8 mouse cellular contexts compared by ENCODE assay signal in the genomic region with DNA sequence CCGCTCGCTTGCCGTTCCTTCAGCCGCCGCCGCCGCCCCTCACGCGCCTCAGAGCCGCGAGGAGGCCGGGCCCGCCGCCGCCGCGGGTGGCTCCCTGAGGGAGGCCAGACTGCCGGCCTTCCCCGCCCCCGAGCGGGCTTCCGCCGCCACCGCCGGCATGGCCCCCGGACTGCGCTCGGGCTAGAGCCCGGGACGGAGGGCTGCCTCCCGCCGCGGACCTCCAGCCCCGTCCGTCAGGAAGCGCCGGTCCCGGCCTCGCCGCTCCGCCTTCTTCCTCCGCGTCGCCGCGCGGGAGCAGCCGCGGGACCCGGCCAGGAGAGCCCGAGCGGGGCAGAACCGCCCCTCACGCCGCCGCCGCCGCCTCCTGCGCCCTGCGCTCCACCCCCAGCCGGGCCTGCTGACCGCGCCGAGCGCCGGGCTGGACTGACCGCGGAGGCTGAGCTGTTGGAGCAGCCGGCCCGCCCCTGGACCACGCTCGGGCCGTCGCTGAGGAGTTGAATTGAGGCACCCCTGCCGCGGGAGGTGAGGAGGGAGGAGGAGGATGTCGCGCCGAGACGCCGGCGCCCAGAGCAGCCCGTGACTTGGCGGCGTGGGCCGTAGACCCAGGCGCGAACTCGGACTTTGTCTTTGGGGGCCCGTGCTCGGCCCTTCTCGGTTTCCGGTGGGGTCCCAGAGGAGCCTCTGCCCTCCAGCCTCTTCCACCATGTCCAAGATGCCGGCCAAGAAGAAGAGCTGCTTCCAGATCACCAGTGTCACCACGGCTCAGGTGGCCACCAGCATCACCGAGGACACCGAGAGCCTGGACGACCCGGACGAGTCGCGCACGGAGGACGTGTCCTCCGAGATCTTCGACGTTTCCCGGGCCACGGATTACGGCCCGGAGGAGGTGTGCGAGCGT. TPM values are rescaled to one million over a fixed set of nuclear protein-coding genes. Genes with fewer than 3 reads are reported as not detected.
DNase-seq lines count a peak whose midpoint lies in the region; ATAC-seq lines count a peak whose summit lies in the region.

No protein-coding gene starts in this region.

- intact Hi-C loops in left cerebral cortex, postnatal 25 days (cut with DNase I), result loop anchor here (2.0 to 5.0 kb wide), 4 partner anchors 162 to 568 kb away; partner anchors contain the start of genes Selenot and Siah2

- H3K4me3 ChIP-seq in intestine, embryonic 14.5 days (ENCODE audit: low read depth, low read length), result peak overlapping the region; percentile 95

- DNase-seq in adrenal gland, adult 2 months, result peak; percentile 92
- DNase-seq in embryo, embryonic 11 days, result peak; percentile 70
- peak; percentile 81 for DNase-seq in gastrocnemius, postnatal 25 days
- DNase-seq in intestine, embryonic 14.5 days (ENCODE audit: low spot score), result peak; percentile 82
- DNase-seq in left cerebral cortex, postnatal 25 days (ENCODE audit: low spot score in 2 of 2), result peak; percentile 68 to 79
- peak; percentile 74 to 76 for DNase-seq in right cerebral cortex, postnatal 10 days (ENCODE audit: low spot score in 2 of 2)
- peak; percentile 82 for DNase-seq in urinary bladder, postnatal 14 days (ENCODE audit: low spot score)

- no peaks in the 10 kb centered on the region for H3K9me3 ChIP-seq in intestine, embryonic 14.5 days (ENCODE audit: control insufficient read depth, low read length)

- peak overlapping the region; percentile 99 for H3K27ac ChIP-seq in intestine, embryonic 14.5 days (ENCODE audit: low read depth)

- H3K27me3 ChIP-seq in intestine, embryonic 14.5 days (replicated peaks; ENCODE audit: control insufficient read depth, insufficient read depth, low read length), result no peaks in the 10 kb centered on the region

- H3K4me2 ChIP-seq in intestine, embryonic 14.5 days (ENCODE audit: low read length), result peak overlapping the region; percentile 96

- peak; percentile 77 for ATAC-seq in intestine, embryonic 14.5 days (replicated peaks; ENCODE audit: low FRiP score, low TSS enrichment, low read depth)
- 0 out of 2 replicates have a peak, but pooled peaks have one; percentile 4 for ATAC-seq in megakaryocyte-erythroid progenitor cell, adult 5-6 weeks (replicated peaks; ENCODE audit: low FRiP score, low TSS enrichment, poor library complexity, severe bottlenecking)

- H3K9ac ChIP-seq in intestine, embryonic 14.5 days (ENCODE audit: low read length), result peak overlapping the region; percentile 93

- H3K36me3 ChIP-seq in intestine, embryonic 14.5 days (ENCODE audit: control insufficient read depth, insufficient read depth, low read length), result no peaks in the 10 kb centered on the region

- WGBS in intestine, embryonic 14.5 days, result under 1% methylated on average over 110 of the region's 113 CpGs

- no peaks in the 10 kb centered on the region; the same call in 1 of the 2 replicates for H3K4me1 ChIP-seq in intestine, embryonic 14.5 days (replicated peaks; ENCODE audit: control insufficient read depth, insufficient read depth, low read length)

RNA-seq across cellular contexts. Expression of gene Tsc22d2, which starts 0.7 kb away (rescaled TPM):
- 10 to 100 TPM; 31.0 to 39.8 TPM for total RNA-seq in adrenal gland, adult 2 months (2021)
- 44.8 and 49.5 TPM in 2 replicates for polyA plus RNA-seq in adrenal gland, adult 2 months (2012; rRNA removed)
- total RNA-seq in gastrocnemius, postnatal 25 days (2021), result 10 to 100 TPM; 19.6 to 20.5 TPM
- polyA plus RNA-seq in intestine, embryonic 14.5 days (2014; fragmentation: Nextera tagmentation; extraction: Ambion mirVana), result 15.0 TPM in 2 replicates
- total RNA-seq in left cerebral cortex, postnatal 25 days (2021), result 10 to 100 TPM; 34.7 to 35.2 TPM
- 12.9 and 21.5 TPM in 2 replicates for total RNA-seq in megakaryocyte-erythroid progenitor cell, adult 5-6 weeks (2014; fragmentation: Nextera tagmentation)
- 17.5 and 25.4 TPM in 2 replicates for total RNA-seq in megakaryocyte-erythroid progenitor cell, adult 5-6 weeks (2017)

Comparison
In these comparisons a context has a peak if more than half of its experiments do, and no peak if none do; other contexts are left out.
1. Peak in every context shown above with its lines: DNase-seq, ATAC-seq, H3K4me3 ChIP-seq and H3K27ac ChIP-seq.